Mouse (Mus musculus) MEL (cell line): ENCODE data around the gene Irx3. TPM values are rescaled to one million over a fixed set of nuclear protein-coding genes. Genes with fewer than 3 reads are reported as not detected.

ENCODE experiments used
- DNase-seq: peaks from one replicate; pipeline ENCODE4 v3.0.0; 2011; ENCODE audit warnings: low read depth, low spot score
- H3K27ac ChIP-seq: 2 replicates; pipeline ENCODE4 v1.5.1; 2012; ENCODE audit warnings: low read depth, mild to moderate bottlenecking, control low read depth, low read length, moderate library complexity; ENCODE audit not compliant: control insufficient read depth
- H3K27me3 ChIP-seq, 2 experiments: fragments of 150-350 bp in 1 of 2; sonication (generic) in 1 of 2; 2 replicates each; pipeline ENCODE4 v1.6.1; 2012; ENCODE audit warnings: low read length in 2 of 2, mild to moderate bottlenecking in 2 of 2, improper control_type of control experiment in 1 of 2, moderate library complexity in 1 of 2; ENCODE audit not compliant: insufficient read depth in 2 of 2, control insufficient read depth in 1 of 2
- H3K36me3 ChIP-seq, 2 experiments: 2 replicates each; pipeline ENCODE4 v1.6.1; 2012 to 2014; ENCODE audit warnings: low read length in 2 of 2, improper control_type of control experiment in 1 of 2, inconsistent platforms in 1 of 2, mild to moderate bottlenecking in 1 of 2; ENCODE audit not compliant: insufficient read depth in 2 of 2, control insufficient read depth in 1 of 2
- H3K4me1 ChIP-seq, 2 experiments: fragments of 150-350 bp in 1 of 2; sonication (generic) in 1 of 2; 2 replicates each; pipeline ENCODE4 v1.6.1; 2012; ENCODE audit warnings: low read length in 2 of 2, improper control_type of control experiment in 1 of 2, mild to moderate bottlenecking in 1 of 2; ENCODE audit not compliant: insufficient read depth in 2 of 2, control insufficient read depth in 1 of 2
- H3K4me3 ChIP-seq, 2 experiments: fragments of 150-350 bp in 1 of 2; sonication (generic) in 1 of 2; 2 replicates each; pipeline ENCODE4 v1.5.1; 2012; ENCODE audit warnings: low read depth in 2 of 2, low read length in 2 of 2, mild to moderate bottlenecking in 2 of 2, moderate library complexity in 2 of 2, control low read depth in 1 of 2, improper control_type of control experiment in 1 of 2; ENCODE audit not compliant: control insufficient read depth in 1 of 2, insufficient read depth in 1 of 2
- H3K79me2 ChIP-seq: 2 replicates; pipeline ENCODE4 v1.6.1; 2012; ENCODE audit warnings: mild to moderate bottlenecking, low read length, moderate library complexity; ENCODE audit not compliant: control insufficient read depth, poor library complexity, insufficient read depth
- H3K9ac ChIP-seq: 2 replicates; pipeline ENCODE4 v1.6.1; 2012; ENCODE audit warnings: low read depth, mild to moderate bottlenecking, control low read depth, low read length, moderate library complexity; ENCODE audit not compliant: control insufficient read depth, poor library complexity, severe bottlenecking
- H3K9me3 ChIP-seq: fragments of 150-350 bp; sonication (generic); replicated peaks from 2 replicates; pipeline ENCODE4 v1.6.1; 2012; ENCODE audit warnings: mild to moderate bottlenecking, low read length, improper control_type of control experiment, moderate library complexity; ENCODE audit not compliant: insufficient read depth
- CHD2 ChIP-seq: IDR thresholded peaks from 2 replicates; pipeline ENCODE4 v1.6.1; 2011; ENCODE audit warnings: low read length, improper control_type of control experiment
- E2F4 ChIP-seq: IDR thresholded peaks from 2 replicates; pipeline ENCODE4 v1.6.1; 2011; ENCODE audit warnings: low read depth, low read length, improper control_type of control experiment, borderline replicate concordance
- ELF1 ChIP-seq: IDR thresholded peaks from 2 replicates; pipeline ENCODE4 v1.6.1; 2014; ENCODE audit warnings: low read depth, mild to moderate bottlenecking, inconsistent platforms, low read length, improper control_type of control experiment, moderate library complexity
- EP300 ChIP-seq, 2 experiments: IDR thresholded peaks; 2 replicates each; pipeline ENCODE4 v1.6.1; 2011; ENCODE audit warnings: improper control_type of control experiment in 2 of 2, low read length in 2 of 2, low read depth in 1 of 2, mild to moderate bottlenecking in 1 of 2
- ETS1 ChIP-seq: IDR thresholded peaks from 2 replicates; pipeline ENCODE4 v1.6.1; 2012; ENCODE audit warnings: low read depth, mild to moderate bottlenecking, inconsistent platforms, low read length, improper control_type of control experiment, moderate library complexity
- KAT2A ChIP-seq: conservative IDR thresholded peaks from 2 replicates; pipeline ENCODE4 v1.6.1; 2012; ENCODE audit warnings: low read depth, low read length, improper control_type of control experiment, inconsistent platforms
- MAFK ChIP-seq: IDR thresholded peaks from 2 replicates; pipeline ENCODE4 v1.6.1; 2011; ENCODE audit warnings: low read depth, mild to moderate bottlenecking, low read length, improper control_type of control experiment, borderline replicate concordance
- MAX ChIP-seq: IDR thresholded peaks from 2 replicates; pipeline ENCODE4 v1.6.1; 2011; ENCODE audit warnings: low read length, improper control_type of control experiment
- MYC ChIP-seq: IDR thresholded peaks from 2 replicates; pipeline ENCODE4 v1.6.1; 2011; ENCODE audit warnings: low read depth, mild to moderate bottlenecking, low read length, improper control_type of control experiment, moderate library complexity
- POLR2A ChIP-seq, 2 experiments: IDR thresholded peaks; 2 replicates each; pipeline ENCODE4 v1.6.1; 2011 to 2012; ENCODE audit warnings: low read length in 2 of 2, mild to moderate bottlenecking in 2 of 2, control low read depth in 1 of 2, improper control_type of control experiment in 1 of 2, low read depth in 1 of 2, moderate library complexity in 1 of 2; ENCODE audit not compliant: control insufficient read depth in 1 of 2, insufficient read depth in 1 of 2, poor library complexity in 1 of 2
- POLR2AphosphoS2 ChIP-seq: IDR thresholded peaks from 2 replicates; pipeline ENCODE4 v1.6.1; 2011; ENCODE audit warnings: low read length, improper control_type of control experiment
- POLR2AphosphoS5 ChIP-seq: IDR thresholded peaks from 2 replicates; pipeline ENCODE4 v1.6.1; 2012; ENCODE audit warnings: low read depth, borderline replicate concordance, mild to moderate bottlenecking, inconsistent platforms, low read length, moderate library complexity, mixed read lengths
- RAD21 ChIP-seq: IDR thresholded peaks from 2 replicates; pipeline ENCODE4 v1.6.1; 2011; ENCODE audit warnings: mild to moderate bottlenecking, low read depth, low read length, improper control_type of control experiment
- RCOR1 ChIP-seq: IDR thresholded peaks from 2 replicates; pipeline ENCODE4 v1.6.1; 2012; ENCODE audit warnings: low read depth, mild to moderate bottlenecking, inconsistent platforms, low read length, improper control_type of control experiment
- SIN3A ChIP-seq: IDR thresholded peaks from 2 replicates; pipeline ENCODE4 v1.6.1; 2012; ENCODE audit warnings: low read length, improper control_type of control experiment, inconsistent platforms
- SMC3 ChIP-seq: IDR thresholded peaks from 2 replicates; pipeline ENCODE4 v1.6.1; 2011; ENCODE audit warnings: low read depth, low read length, improper control_type of control experiment
- TCF12 ChIP-seq: IDR thresholded peaks from 2 replicates; pipeline ENCODE4 v1.6.1; 2014; ENCODE audit warnings: low read depth, mild to moderate bottlenecking, inconsistent platforms, low read length, improper control_type of control experiment, moderate library complexity
- UBTF ChIP-seq: IDR thresholded peaks from 2 replicates; pipeline ENCODE4 v1.6.1; 2012; ENCODE audit warnings: low read depth, mild to moderate bottlenecking, inconsistent platforms, low read length, improper control_type of control experiment, moderate library complexity, borderline replicate concordance; ENCODE audit not compliant: insufficient read depth
- USF1 ChIP-seq: IDR thresholded peaks from 2 replicates; pipeline ENCODE4 v1.6.1; 2014; ENCODE audit warnings: low read depth, mild to moderate bottlenecking, inconsistent platforms, low read length, improper control_type of control experiment, moderate library complexity
- USF2 ChIP-seq, 2 experiments: IDR thresholded peaks; 2 replicates each; pipeline ENCODE4 v1.6.1; 2011 to 2012; ENCODE audit warnings: improper control_type of control experiment in 2 of 2, low read length in 2 of 2, borderline replicate concordance in 1 of 2, inconsistent platforms in 1 of 2, low read depth in 1 of 2, mild to moderate bottlenecking in 1 of 2; ENCODE audit not compliant: insufficient read depth in 1 of 2
- ZKSCAN1 ChIP-seq: IDR thresholded peaks from 2 replicates; pipeline ENCODE4 v1.6.1; 2012; ENCODE audit warnings: low read depth, mild to moderate bottlenecking, inconsistent platforms, low read length, improper control_type of control experiment, moderate library complexity
- ZMIZ1 ChIP-seq: IDR thresholded peaks from 2 replicates; pipeline ENCODE4 v1.6.1; 2012; ENCODE audit warnings: low read depth, mild to moderate bottlenecking, inconsistent platforms, low read length, improper control_type of control experiment, moderate library complexity
- ZNF384 ChIP-seq: IDR thresholded peaks from 2 replicates; pipeline ENCODE4 v1.6.1; 2012; ENCODE audit warnings: low read depth, mild to moderate bottlenecking, inconsistent platforms, low read length, improper control_type of control experiment
- polyA plus RNA-seq, 2 experiments: library from polyadenylated mRNA; stranded (reverse) in 1 of 2; unstranded in 1 of 2; fragments of >175 nt in 1 of 2; fragments of >200 nt in 1 of 2; gene quantifications; 2 replicates each; pipeline versions ENCODE4 v1.2.1 to v1.2.4; 2012; ENCODE audit warnings: low replicate concordance in 2 of 2, low read depth in 1 of 2; ENCODE audit not compliant: insufficient read length in 2 of 2, insufficient read depth in 1 of 2, missing spikeins in 1 of 2
- total RNA-seq: library from RNA; depleted of rRNA; stranded (reverse); fragments of 300-350 nt; gene quantifications from 2 replicates; pipeline ENCODE4 v1.2.3, GENCODE M21; 2012

Gene Irx3
- total and polyA plus RNA-seq, 3 experiments = not detected

- Histone ChIP-seq H3K36me3 (no peaks in the 10 kb centered on the region), H3K27ac (no peak overlapping the region), H3K9ac (no peak overlapping the region), H3K79me2 (no peaks in the 10 kb centered on the region), H3K4me3 (no peak overlapping the region), H3K4me1 (no peaks in the 10 kb centered on the region), H3K9me3 (no peaks in the 10 kb centered on the region), H3K27me3 (no peaks in the 10 kb centered on the region)
- DNase-seq = no peak
- TF ChIP-seq EP300 (IDR thresholded peaks at IDR 0.05; ENCODE audit: low read depth in 1 of 2, low read length in 2 of 2) (no peak), CHD2 (no peak), POLR2AphosphoS2 (no peak), POLR2AphosphoS5 (no peak), ZKSCAN1 (no peak), UBTF (no peak), TCF12 (no peak), USF2 (IDR thresholded peaks at IDR 0.05; ENCODE audit: borderline replicate concordance in 1 of 2, insufficient read depth in 1 of 2, low read depth in 1 of 2, low read length in 2 of 2) (no peak), RAD21 (no peak), RCOR1 (no peak), KAT2A (no peak), ELF1 (no peak), MAX (no peak), USF1 (no peak)
- TF ChIP-seq, all 39 proteins: peak for 0
Observed at GRCm38 (mm10) chr8:91797626-91798271, 4.1 kb downstream of the Irx3 start.

GRCm38 (mm10) chr8:91793846-91794245, 8.0 kb downstream of the Irx3 start:
- H3K9ac ChIP-seq = no peak overlapping the region
- DNase-seq = no peak
- no peaks in the 10 kb centered on the region for H3K9me3 ChIP-seq
- H3K4me3 ChIP-seq = no peak overlapping the region
- no peak overlapping the region for H3K27ac ChIP-seq
- no peak for TF ChIP-seq USF1
- TF ChIP-seq MYC = no peak
- TF ChIP-seq POLR2A (IDR thresholded peaks at IDR 0.05; ENCODE audit: control insufficient read depth in 1 of 2, insufficient read depth in 1 of 2, low read depth in 1 of 2, low read length in 2 of 2, poor library complexity in 1 of 2) = no peak
- TF ChIP-seq USF2 (IDR thresholded peaks at IDR 0.05; ENCODE audit: borderline replicate concordance in 1 of 2, insufficient read depth in 1 of 2, low read depth in 1 of 2, low read length in 2 of 2) = no peak
- no peak for TF ChIP-seq MAFK
- TF ChIP-seq SMC3 = no peak
- no peak for TF ChIP-seq ZMIZ1
- TF ChIP-seq SIN3A = no peak
- TF ChIP-seq CHD2 = no peak
- no peak for TF ChIP-seq ETS1
- TF ChIP-seq MAX = no peak
- TF ChIP-seq E2F4 = no peak
- no peak for TF ChIP-seq ZNF384
- no peak for TF ChIP-seq RAD21
- TF ChIP-seq TCF12 = no peak
- H3K4me1 ChIP-seq = no peaks in the 10 kb centered on the region
- H3K36me3 ChIP-seq = no peaks in the 10 kb centered on the region
- no peaks in the 10 kb centered on the region for H3K27me3 ChIP-seq
- no peaks in the 10 kb centered on the region for H3K79me2 ChIP-seq
